Mouse (Mus musculus): ENCODE measurements at regions not wholly inside any gene's neighbourhood (a gene's known extent, or its start where the extent isn't known, plus 50 kb on each side); places are given as distances from the start of the nearest gene placed in this dataset.

DNA sequence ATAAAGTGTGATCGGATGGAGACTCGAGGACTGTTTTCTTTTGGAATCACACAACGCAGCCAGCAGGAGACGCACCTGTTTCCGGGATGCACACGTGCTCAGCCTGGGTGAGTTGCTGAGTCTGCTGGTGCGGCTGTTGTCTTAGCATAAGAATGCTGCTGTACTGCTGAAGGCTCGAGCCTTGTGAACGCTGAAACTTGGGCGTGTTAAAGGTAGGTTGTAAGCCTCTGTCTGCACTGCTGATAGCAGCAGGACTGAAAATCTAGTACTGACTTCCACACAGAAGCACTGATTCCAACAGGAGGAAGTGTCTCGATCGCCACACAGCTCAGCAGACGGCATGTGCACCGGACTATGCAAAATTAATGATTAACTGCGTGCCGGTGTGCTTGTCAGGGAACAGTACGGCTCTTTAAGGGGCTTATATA is 169.1 kb downstream of the Ndfip2 start:
- no peak for DNase-seq (ENCODE audit: low read depth, low spot score)

DNA sequence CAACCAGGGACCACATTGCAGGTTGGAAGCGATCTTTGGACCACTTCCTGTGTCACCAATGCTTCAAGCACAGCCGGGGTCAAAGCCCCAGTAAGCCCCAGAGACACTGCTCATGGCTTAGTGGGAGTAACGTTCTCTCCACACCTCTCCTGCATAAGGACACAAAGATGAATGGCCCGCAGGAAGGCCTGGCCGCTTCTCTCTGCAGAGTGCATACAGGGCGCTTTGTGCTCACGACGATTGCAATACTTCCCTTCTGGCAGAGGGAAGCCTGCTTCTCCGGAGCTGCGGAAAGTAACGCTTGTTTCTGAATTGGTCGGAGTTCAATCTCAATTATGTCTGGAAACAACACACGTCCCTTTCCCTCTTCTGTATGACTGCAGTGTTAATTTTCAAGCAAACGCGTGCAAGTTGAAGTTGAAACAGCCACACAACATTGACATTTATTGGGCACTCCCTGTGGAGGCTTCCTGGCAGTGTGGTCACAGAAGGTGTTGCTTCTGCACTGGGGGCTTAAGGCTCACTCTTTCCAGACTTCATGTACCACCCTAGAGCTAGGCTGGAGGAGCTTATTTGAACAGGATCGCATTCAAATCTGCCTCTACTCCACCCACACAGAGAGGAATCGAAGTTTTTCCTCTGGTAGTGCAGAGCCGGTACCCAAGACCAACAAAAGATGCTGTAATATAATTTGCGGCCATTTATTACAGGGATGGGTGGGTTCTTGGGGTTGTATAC is 168.4 kb downstream of the Ndfip2 start:
- DNase-seq (ENCODE audit: low read depth, low spot score): no peak

DNA sequence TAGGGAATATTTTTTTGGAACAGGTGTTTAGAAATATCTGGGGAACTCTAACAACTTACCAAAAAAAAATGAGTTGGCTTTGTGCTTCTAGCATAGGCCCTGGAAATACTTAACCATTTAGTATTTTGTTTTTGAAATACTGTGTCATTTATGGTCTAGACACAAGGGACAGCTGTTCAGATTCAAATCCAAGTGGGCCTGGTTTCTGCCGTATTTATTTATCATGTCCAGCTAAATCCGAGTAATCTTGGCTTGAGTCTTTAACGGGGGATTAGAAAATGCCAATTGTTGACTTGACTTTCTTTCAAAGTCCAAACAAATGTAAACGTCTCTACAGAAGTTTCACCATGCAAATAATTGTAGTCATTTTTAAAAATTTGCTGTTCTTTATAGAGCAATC is 159.6 kb downstream of the Ndfip2 start:
- no peak for DNase-seq (ENCODE audit: low read depth, low spot score)

DNA sequence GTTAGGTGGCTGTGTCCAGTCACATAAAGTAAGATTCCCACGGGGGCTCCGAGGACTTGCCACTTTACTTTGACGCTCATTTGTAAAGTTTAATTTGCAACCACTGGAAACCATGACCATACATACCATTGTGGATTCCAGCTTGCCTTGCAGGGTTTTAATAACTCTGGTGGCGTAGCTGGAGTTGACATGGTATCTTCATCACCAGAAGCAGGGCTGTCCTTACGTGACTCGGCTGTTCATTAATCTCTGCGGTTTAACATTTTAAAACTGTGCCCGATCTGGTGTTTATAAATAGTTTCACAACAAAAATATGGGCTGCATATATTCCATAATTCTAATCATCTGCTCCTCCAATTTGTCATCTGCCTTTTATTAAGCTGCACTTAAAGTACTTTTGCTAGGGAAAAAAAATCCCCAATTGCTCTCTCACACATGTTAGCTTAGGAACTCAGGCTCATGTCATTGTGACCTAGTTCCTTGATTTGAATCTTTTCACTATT is 159.1 kb downstream of the Ndfip2 start:
- no peak for DNase-seq (ENCODE audit: low read depth, low spot score)

DNA sequence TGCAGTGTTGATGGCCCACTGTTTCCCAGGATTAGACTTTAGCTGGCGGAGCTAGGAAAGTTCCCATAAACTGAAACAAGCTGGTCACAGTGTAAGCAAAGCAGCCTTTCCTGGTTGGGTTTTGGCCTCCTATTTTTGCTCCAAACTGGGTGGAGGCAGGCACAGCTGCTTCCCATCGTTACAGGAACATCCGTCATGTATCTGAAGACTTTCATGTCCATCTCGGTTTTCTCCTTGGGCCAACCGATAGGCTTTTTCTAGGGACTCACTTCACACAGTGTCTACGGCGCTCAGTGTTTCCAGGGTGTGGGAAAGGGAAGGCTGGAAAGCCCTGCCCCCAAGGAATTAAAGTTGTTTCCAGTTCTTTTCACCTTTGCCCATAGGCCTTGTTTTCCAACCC is 158.6 kb downstream of the Ndfip2 start:
- no peak for DNase-seq (ENCODE audit: low read depth, low spot score)

DNA sequence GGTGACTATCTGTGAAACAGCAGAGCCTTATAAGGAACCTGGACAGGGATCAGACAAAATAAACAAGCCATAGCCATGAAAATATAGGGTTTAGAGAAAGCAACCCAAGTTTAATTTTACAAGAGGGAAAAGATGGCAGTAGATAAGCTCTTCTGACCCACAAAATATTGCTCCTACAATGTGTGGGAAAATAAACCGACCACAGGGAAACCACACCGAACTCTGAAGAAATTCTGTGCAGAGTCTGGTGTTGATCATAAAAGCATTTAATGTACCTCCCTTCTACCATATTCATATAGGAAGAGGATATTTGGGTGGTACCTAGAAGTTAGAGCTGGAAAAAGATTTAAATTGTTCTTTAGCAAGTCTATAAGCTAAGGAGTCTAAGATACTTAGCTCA is 146.3 kb downstream of the Ndfip2 start:
- no peak for DNase-seq (ENCODE audit: low read depth, low spot score)

DNA sequence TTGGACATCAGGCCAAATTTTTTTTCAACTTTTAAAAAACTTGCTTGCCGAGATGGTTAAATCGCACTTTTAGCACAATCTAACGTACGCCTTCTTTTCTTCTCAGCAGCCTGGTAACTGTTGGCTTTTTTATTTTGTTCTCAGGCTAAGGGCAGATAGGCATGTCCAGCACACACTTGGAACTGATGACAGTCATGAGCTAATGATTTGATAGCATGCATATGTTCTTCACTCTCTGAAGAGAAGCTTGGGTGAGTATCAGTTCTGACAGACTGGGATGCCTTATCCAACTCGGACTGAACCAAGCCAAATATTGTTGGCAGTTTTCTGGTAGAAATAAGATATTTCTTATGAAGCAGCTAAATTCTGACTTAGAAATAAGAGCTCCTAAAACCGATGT is 145.9 kb downstream of the Ndfip2 start:
- no peak for DNase-seq (ENCODE audit: low read depth, low spot score)

DNA sequence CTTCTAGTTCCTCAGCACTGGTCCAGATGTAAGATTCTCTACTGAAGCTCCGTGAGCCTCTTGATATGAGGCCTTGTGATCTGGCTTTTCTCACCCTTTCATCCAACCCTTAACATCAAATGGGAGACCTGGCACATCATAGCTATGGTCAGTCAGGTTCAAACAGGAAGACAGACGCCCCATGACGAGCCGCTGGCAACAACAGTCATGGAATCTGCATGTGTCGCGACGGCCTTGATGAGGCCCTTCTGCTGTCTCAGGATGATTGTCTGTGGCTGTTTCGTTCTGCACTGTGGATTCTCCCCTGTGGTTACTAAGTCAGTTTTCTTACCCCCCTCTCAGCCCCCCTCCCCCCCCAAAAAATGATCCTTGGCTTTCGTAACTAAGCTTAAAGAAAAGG is 144.9 kb downstream of the Ndfip2 start:
- no peak for DNase-seq (ENCODE audit: low read depth, low spot score)

DNA sequence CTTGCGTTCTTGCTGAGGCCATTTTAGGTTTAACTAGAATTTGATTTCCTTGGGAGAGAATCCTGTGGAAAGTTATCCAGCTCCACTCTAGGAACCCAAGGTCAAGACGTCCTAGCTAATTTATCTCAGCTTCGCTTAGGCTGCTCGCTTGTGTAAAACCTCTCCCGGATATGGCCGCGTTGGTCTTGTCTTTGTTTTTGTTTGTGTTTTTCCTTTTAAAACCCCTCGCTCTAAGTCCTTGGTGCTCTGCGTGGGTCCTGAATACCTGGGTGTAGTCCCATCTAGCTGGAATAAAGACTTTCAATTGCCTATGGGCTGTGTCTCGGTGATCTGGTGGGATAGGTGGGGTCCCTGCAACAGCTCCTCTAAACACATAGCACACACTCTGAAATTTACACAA is 144.2 kb downstream of the Ndfip2 start:
- DNase-seq (ENCODE audit: low read depth, low spot score): no peak

DNA sequence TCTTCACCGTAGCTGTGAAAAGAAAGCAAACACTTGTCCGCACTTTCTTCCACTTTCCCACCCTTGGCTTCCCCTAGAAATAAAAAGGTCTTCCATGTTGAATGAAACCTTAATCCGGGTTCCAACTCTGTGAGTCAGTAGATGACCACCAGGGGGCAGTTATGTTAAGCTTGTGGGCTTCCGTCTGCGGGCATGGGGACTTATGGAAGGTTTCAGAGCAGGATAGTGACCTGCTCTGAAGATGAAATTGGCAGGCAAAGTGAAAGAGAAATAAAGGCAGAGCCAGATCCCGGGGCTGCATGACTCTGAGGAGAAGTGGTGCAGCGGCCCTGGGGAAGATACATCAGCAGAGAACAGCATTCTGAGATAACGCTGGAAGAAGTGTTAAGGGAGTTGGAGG is 139.1 kb downstream of the Ndfip2 start:
- DNase-seq (ENCODE audit: low read depth, low spot score): peak; percentile 90

DNA sequence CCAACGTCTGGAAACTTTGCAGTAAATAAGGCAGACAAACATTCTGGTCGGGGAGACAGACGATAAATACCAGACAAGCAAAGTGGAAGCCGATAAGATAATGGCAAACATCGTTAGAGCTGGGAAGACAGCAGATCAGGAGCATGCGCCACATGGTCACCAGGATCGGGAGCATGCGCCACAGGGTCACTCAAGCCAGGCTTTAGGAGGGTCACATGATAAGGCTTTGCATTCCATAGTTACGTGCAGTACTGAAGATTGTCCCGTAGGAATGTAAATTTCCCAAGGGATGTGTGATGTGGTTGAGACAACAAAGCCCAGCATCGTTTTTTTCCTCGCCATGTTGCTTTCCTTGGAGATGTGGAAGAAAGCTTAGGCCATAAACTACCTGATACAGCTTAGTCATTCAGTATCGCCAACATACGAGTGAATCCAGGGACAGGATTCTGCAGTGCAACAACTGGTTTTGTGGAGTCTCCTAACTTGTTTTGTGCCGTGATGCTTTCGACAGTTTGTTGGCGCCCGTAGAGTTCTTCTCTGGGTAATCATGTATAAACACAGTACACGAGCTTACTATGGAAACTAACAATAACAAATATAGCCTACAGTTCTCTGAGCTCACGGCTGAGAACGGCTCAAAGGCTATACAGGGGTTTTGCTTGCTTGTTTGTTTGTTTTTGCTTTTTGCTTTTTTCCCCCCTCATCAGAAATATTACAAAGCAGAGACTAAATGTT is 133.9 kb downstream of the Ndfip2 start:
- peak; percentile 8 for DNase-seq (ENCODE audit: low read depth, low spot score)

DNA sequence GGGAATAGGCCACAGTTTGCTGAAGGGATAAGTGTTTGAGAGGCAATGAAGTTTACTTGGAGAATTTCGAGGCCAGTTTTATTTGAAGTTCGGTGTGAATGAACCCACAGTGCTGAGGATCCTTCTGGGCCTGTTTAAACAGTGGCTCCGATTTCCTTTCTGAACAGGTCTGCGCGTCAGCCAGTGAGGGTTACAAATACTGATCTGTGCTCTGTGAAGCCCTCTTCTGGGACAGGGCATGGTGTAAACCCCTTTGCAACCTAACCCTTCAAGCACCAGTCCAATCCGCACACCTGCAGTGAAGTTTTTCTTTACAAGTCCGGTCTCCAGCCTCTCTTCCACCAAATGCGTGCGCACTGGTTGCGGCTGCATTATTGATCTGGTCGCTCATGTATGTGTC is 133.1 kb downstream of the Ndfip2 start:
- DNase-seq (ENCODE audit: low read depth, low spot score): no peak

DNA sequence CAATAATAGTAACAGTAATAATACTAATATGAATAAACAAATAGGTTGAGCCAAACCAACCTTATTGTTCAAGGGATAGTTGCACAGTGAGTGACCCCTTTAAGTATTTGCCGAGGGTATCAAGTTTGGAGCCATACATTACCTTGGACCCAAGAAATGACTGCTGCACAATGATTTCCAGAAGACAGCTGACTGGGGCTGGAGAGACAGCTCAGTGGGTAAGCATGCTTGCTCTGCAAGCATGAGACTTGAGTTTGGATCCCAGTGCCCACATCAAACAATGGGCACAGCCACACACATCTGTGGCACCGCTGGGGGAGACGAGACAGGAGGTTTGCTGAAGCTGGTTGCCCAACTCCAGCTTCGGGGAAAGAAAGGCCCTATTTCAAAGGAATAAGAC is 126.7 kb downstream of the Ndfip2 start:
- no peak for DNase-seq (ENCODE audit: low read depth, low spot score)

DNA sequence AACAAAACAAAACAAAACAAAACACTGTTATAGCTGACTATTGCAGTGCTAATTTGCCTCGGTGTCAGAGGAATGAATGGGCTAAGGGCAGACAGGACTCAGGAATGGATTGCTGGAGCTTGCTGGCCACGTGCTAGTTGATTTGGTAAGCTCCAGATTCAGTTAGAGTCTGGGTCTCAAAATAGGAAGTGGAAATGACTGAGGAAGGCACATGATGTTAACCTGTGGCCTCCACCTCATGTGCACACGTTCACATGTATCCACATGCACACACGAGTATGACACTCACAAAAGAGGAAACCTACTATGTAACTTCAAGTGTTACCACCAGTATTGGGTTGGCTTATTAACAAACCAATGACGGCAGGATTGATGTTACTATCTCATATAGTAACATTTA is 125.0 kb downstream of the Ndfip2 start:
- DNase-seq (ENCODE audit: low read depth, low spot score): no peak

DNA sequence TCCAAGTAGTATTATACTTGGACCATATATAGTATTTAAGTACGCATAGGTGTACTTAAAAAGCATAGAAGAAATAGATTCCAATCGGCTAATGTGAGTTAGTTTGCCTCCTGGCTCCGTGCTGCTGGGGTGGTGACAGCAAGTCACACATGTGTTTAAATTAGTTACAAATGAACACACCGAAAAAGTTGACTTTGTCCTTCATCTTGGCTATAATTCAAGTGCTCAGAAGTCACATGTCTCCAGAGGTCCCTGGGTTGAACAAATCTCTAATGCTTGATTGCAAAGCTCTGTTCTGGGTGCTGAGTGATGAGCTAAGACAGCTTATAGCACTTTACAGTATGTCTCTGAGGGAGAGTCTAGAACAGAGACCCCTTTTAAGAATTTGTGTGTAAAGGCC is 121.7 kb downstream of the Ndfip2 start:
- DNase-seq (ENCODE audit: low read depth, low spot score): no peak

DNA sequence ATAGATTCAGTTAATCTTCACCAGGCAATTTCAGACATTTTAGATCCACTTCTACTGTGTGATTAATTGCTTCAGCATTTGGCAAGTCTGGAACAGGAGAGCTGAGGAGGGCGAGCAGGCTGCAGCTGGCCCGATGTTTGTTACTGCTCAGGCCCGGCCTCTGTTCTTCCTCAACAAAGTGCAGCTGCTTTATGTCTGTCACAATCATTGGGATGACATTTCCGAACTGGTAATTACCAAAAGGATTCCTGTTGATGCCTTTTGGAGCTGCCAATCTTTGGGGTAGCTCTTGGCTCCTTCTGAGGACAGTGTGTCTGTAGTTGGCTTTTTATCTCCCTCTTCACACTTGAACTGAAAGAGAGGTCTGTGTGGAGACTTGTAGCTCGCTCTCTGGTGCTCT is 119.4 kb downstream of the Ndfip2 start:
- DNase-seq (ENCODE audit: low read depth, low spot score): no peak

DNA sequence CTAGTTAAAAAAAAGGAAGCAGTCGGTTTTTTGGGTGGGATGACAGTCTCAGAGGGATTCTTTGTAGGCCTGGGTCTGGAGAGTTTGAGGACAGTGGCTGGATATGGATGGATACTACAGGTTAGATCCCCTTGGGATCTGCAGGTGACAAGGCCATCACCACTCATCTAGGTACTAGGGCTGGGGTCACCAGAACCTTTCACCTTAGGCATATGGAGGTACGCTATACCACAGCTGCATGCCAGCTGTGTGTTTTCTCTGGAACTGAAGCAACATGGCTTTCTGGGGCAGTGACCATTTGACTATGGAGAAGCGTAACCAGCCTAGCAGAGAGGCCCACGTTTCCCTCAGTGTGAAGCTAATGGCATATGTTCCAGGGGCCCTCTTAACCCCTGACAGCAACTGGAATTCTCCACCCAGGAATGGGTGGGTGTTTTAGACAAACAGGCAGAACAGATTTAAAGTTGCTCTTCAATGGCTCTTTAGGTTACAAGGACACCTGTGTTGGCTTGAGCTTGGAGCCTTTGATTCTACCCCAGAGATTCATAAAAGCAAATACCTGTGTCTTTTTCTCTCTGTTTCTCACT is 118.8 kb downstream of the Ndfip2 start:
- no peak for DNase-seq (ENCODE audit: low read depth, low spot score)

DNA sequence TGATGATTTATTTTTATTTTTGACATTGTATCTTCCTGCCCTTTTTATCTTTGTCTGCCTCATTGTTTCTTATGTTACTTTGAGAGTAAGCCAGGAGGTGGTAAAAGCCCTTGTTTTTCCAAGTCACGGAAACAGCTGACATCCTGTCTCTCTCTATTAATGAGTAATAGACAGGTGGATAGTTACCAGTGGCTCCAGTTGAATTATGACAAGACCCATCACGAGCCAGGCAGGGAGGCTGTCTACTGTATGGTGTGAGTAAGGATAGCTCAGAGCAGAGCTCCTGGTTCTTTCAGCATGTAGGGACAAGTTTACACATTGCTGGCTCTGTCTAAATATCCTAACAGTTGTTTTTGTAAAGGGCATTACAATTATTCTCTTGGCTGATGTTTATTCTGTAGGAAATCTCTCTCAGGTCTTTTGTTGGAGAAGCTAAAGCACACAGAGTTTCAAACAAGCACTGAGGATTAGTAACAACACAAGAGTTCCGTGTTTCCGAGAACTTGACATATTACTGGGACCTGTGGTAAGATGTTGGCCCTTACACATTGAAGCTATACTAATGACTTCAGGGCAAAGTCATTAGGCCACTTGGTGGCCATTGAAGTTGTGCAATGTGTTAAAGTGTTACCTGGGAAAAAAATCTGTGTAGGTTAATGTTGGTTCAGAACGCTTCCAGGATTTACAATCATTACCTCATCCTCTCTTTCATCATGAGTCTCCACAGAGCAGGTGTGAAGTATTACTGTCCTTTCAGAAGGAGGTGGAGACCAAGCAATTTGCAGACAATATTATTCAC is 111.5 kb downstream of the Ndfip2 start:
- no peak for DNase-seq (ENCODE audit: low read depth, low spot score)

DNA sequence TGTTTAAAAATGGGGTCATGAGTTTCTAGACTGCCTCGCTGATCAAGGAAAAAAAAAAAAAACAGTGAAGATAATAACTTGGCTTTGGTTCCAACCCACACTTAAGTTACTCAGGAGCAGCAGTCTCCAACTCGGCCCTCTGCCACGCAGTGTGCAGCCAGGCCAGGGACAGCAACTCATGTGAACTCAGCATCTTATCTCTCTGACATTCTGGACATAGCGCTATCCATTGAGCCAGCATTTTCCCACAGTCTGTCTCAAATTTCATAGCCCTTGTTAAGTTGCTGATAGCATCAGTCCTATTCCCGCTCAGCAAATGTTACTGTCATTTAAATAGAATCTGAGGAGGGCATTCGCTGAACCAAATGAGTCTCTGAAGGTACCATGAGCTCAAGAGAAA is 102.2 kb downstream of the Ndfip2 start:
- peak; percentile 66 for DNase-seq (ENCODE audit: low read depth, low spot score)

DNA sequence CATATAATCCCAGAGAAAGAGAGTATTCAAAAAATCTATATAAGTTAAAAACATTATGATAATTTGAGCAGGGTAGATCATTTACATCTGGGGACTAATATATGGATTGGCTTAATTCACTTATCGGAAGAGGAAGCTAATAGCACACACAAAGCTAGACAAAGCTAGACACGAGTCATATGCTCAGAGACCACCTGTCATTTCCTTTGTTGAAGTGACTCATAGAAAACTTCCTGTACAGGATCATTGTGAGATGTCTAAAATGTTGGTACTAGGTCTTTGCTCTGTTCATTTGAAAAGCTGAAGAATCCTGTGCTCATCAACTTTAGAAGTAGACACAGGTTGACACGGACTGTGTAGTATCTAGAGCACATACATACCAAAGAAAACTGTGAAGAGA is 101.5 kb downstream of the Ndfip2 start:
- DNase-seq (ENCODE audit: low read depth, low spot score): peak; percentile 57

All from 3T3-L1 (cell line).